Mouse (Mus musculus) urinary bladder, postnatal 25 days (tissue): ENCODE results near the gene Vcan.

Source experiments
- DNase-seq: peaks from one replicate; pipeline ENCODE4 v3.0.0; 2022; ENCODE audit warnings: low spot score

The Vcan gene

DNA sequence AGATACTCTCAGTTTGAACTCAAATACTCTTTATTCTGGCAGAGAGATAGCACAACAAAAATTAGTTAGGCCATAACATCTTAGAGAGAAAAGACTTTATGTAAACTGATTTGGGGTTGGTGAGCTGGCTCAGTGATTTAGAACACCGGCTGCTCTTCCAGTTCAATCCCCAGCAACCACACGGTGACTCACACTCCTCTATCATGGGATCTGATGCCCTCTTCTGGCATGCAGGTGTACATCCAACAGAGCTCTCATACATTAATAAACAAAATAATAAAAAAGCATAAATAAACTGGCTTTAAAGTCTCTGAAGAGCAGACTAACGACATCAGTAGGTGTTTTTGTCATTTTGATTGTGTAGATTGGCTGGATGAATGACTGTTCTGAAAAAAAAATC, 21.8 kb downstream of the Vcan start:
- DNase-seq = no peak

DNA sequence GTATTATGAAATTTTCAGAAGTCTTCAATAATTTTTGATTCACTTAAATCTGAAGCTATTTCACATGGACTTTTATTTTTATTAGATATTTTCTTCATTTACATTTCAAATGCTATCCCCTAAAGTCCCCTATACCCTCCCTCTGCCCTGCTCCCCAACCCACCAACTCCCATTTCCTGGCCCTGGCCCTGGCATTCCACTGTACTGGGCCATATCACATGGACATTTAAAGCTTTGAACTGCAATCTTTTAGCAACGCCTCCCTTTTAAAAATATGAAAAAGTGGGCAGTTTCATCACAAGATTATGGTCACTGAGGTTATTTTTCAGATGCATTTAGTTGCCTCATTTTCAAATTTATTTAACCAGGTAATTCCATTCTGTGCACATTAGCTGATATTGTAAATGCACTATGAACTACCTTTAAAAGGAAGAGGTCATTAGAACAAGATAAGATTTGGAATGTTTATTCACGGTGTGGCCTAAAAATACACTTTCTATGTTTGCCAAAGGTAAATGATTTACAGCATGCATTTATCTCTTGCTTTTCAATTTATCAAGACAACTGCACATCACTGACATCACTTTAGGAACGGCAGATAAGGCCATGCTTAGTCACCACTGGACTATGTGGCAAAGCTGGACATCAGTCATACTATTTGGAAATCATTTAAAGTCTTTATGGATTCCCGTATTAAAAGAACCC, 32.7 kb downstream of the Vcan start:
- DNase-seq = no peak

DNA sequence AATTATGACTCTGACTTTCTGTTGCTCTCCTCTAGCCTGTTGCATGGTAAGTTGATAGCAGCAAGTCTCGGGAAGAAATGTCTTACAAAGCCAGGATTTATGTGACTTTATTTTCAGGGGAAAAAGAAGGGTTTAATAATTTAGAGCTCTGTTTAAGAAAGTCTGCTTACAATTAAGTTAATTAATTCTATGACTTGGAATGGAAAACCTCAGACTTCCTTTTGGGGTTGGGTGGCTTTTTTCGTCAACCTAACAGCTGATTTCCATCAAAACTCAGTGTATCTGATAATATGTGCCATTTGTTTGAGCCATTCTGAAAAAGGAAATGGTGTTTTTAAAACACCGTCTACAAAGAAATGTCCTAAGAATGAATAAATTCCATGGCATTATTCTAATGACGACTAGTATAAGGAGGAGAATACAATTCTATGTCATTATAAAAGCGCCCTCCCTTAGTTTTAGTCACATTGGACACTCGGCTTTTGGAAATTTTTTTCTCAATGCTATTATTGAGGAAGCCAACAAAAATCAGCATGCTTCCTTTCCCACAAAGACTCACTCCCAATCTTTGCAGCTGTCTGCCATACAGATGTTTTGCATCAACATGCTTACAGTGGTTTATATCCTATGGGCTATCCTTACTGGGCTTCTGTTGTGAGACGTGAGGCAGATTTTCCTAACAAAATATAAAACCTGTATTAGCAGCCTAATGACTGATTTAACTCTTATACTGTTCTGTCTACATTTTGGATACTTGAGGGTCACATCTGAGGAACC, 34.0 kb downstream of the Vcan start:
- DNase-seq = no peak

DNA sequence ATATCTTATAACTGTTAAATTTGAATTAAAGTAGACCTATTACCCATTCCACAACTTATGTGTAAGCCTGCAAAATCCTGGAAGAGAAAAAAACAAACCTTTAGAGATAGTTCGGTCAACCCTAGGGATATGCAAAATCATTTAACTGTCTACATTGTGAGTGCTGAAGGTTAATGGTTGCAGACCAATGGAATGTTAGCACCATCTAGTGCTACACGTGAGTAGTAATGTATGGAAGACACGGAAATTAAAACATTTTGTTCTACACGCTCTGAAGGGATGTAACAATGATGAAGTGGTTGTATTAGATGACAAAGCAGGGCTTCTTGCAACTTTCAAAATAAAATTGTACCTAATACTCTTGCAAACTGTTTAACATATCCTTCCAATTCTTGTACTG, 39.9 kb downstream of the Vcan start:
- DNase-seq = no peak

DNA sequence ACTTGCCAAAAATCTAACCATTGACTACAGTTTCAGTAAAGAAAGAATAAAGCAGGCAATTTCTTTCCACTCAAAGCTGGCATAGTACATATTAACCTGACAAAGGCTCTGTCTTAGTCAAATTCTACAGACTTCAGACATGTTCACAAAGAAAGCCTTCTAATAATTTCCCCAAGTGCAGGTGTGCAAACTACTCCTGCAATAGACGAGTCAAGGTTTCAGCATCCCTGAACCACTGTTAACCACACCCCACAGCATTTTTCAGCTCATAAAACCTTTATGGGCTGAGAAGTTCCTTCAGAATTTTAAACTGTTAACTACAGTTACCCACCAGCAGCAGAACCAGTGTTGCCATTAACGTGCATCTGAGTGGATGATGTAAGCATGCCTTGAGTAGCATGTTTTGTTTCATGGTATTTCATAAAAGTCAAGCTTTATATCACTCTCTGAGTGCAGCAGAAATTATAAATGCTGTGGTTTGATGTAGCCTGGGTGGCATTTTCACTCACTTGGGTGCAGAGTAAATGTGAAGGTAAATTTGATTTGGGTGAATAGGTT, 42.2 kb downstream of the Vcan start:
- no peak for DNase-seq

DNA sequence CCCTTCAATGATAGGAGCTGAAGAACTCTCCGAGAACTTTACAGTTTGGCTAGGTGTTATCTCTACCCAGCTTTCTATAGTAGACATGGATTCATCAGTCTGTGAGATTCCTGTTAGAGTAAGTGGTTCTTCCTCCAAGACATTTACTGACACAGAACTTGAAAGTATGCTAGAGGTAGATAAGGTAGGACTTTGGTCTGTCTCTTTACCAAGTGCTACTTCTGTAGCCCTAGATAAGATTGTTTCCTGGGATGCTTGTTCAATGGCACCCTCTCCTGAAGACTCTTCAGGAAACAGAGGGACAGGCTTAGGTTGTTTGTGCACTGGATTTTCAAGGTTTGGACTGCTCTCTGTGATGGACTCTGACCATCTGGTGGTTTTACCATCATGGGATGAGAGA, 49.7 kb downstream of the Vcan start:
- no peak for DNase-seq

DNA sequence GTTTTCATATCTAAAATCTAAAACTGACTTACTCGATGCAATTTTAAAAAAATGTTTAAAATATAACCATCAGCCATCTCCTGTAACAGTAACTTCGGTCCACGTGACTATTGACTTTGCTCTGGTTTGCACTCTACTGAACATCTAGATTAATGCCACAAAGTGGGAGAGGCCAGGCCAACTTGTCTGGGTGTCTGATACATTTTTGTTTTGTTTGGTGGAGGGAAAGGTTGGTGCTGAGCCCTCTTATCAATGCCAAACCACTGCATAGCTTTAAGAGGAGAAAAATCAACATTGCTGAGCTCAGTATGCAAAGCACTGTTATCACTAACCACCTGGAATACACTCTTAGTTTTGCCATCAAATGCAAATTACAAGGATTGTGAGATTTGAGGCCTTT, 58.8 kb downstream of the Vcan start:
- no peak for DNase-seq

DNA sequence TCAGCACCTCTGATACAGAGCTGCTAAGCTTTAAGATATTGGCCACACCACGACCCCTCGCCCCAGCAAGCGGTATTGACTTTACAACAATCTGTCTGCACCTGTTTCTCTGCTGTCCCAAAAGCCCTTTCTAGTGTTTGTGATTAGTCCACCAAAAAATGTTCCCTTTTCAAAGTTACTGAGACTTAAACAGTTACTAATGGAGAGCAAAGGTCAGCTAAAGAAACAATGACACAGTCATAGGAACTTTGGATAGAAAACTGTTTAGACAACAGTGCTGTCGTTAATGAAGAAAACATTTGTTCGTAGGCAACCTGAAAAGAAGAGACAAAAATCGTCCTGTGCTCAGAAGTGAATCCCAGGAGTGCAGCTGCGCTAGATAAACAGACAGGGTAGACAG, 60.1 kb downstream of the Vcan start:
- no peak for DNase-seq

DNA sequence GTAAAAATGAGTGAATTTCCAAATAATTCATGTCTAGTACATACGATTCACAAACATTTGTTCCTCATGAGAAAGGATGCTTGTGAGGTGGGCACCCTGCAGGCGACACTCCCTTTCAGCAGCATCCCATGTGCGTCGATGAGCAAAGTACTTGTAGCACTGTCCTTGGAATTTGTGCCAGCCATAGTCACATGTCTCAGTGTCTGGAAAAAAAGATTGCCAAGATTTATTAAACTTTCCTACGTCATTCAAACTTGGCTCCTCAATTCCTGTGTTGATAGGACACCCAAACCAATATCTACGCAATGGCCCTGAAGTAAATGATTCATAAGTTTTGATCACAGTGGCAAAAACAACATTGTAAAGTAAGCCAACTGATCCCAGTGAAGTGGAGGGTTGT, 62.6 kb downstream of the Vcan start:
- DNase-seq = no peak

DNA sequence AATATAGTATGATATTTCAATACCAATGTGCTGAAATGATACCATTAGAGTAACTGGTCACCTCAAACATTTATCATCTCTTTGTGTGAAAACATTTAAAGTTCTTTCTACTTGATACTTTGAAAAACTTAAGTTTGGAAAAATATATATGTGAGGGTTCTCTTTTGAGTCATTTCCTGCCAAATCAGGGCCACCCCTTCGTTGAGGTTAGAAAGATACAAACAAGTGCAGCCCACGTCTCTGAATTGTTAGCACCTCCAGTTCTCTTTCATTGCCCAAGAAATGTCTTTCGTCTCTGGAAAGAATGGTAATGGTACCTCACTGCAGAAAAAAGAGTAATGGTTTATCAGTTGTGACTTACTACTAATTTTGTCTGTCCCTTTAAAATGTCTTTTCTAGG, 71.8 kb downstream of the Vcan start:
- no peak for DNase-seq

DNA sequence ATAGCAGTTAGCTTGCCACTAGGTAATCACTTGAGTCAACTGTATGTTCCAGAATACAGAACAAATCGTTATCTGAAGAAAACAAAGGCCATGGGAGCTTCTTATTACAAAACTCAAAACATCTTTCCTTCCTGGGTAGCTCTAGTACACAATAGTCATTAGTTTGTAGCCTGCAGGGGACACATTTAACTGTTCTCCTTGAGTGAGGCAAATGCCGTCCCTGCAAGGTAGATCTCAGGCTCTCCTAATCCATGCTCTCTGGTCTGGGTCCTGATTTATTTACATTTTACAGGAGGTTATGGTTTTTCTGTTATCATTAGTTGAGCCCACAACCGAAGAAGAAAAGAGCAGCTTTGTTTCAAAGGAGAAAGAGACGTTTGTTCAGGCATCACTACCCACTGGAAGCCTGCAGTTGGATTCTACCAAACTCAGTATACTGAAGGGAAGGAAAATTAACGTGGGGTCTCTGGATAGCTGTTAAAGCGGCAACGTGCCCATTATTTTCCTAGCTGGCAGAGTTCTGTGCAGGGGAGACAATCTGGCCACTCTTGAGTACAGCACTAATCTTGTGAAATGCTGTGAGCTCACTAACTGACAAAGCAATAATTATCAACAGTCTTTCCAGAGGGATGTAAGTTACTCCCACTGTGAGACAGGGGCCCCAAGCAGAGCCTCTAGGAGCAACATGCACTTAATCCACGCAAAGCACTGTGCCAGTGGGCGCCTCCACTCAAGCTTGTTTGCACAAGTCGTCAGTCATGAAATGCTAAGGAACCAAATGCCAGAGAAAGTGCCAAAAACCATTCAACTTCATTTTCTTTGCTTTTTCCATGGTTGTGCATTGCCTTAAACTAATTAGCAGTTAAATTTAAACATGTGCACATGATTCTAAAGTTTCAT, 73.1 kb downstream of the Vcan start:
- no peak for DNase-seq

DNA sequence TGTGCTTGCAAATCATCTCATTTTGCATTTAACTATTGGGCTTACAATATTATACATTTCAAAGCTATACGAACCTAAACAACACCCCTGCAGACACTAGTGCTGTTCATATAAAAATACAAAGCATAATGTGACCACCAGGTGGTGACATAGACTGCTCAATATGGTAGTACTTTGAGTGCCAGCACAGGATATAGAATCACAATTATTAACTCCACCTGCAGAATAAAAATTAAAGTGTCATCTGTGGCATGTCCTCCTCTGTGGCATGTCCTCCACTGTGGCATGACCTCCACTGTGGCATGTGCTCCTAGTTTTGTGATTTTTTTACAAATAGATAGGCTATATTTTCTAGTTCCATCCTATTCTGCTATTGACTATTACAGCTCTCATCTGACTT, 74.2 kb downstream of the Vcan start:
- DNase-seq = no peak

DNA sequence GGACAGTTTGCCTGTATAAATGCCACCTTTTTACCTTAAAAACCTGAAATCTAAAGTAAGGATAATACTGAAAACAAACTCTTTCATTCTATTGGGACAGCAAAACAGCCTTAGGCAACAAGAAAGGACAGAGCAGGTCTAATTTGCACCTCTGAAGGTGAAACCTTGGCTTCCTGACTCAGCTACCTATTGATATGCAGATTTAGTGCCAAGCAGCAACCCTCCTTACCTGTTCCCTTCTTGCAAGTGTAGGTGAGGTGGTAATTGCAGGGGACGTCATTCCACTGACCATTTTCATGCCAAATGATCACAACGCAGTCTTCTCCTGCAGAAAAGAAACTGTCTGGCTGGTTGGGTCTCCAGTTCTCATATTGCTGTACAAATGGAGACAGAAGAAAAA, 80.6 kb downstream of the Vcan start:
- DNase-seq = no peak

DNA sequence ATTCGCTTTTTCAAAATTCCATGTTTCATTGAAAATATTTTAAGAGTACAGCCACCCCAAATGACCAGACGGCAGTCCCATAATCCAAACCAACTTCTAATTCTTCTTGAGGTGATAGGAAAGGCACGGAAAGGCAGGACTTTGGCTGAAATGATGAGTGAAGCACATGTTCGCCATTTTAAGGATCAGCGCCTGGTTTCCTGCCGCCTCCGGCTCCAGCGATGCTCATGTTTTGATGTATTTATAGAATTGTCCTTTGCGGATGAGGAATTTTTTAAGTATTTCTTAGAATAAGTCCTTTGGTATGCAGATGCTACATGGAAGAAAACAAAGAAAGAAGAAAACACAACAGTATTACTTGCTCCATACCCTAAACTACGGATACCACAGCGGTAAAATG, 85.3 kb downstream of the Vcan start:
- no peak for DNase-seq

DNA sequence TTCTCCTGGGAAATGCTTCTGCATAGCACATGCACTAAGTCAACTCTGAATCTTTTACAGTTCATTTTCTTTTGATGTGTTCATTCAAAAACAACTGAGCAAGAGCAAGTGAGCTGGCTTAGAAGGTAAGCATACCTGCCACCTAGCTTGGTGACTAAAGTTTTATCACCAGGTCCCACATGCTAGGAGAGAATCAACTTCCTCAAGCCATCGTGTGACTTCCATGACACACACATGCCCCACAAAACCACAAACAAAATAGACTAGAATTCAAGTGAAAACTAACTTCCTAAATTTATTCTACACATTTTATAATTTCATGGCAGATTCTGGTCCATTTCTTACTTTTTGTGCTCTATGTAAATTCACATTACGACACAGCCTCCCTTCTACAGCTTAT, 89.0 kb downstream of the Vcan start:
- no peak for DNase-seq

DNA sequence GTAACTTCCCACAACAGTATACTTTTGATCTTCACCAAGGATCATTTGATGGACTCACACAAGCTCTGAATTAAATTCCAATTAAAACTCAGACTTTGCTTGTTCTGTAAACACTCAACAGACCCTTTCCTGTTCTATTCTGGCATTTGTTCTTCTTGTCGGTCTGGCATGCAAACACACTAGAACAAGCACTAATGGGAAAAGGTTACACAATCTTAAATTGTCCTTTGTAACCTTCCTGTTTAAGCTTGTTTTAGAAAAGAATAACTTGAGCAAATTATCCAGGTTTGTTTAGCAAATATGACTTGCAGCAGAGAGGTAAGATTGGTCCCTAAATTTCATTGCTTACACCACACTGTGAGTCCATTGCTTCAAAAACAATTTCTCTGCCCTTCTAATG, 89.5 kb downstream of the Vcan start:
- no peak for DNase-seq

DNA sequence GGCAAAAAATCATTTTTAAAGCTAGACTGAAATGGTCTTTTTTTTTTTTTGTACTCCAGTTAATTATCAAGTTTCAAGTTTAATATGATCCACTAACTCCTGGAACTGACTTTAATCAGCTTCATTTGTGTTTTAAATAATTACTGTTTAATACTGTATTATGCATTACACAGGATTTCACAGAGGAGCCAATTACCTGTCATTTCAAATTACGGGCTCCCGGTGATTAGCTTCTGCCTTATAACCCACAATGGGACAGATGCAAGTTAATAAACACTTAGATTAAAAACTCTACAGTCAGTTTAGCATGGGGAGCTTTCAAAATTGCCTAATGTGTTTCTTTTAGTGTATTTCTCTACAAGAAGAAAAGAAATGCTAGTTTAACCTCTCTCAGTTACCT, 96.7 kb downstream of the Vcan start:
- no peak for DNase-seq

DNA sequence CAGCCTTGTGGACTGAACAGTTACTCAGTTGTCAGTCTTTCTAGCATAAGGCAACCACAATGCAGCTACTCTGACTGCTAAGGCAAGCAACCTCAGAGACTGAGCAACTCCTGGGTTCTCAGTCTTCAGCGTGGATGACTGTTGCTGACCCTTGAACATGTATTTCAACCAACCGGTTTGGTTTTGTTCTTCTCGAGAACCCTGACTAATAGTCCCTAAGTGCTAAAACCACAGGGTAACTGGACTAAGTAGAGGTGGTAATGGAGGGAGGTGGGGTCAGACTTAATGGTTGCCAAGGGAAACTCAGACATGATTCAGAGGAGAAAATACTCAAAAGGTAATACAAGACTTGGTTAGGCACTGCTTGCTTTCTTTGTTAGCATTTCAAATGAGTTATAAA, 105.3 kb downstream of the Vcan start:
- DNase-seq = no peak

DNA sequence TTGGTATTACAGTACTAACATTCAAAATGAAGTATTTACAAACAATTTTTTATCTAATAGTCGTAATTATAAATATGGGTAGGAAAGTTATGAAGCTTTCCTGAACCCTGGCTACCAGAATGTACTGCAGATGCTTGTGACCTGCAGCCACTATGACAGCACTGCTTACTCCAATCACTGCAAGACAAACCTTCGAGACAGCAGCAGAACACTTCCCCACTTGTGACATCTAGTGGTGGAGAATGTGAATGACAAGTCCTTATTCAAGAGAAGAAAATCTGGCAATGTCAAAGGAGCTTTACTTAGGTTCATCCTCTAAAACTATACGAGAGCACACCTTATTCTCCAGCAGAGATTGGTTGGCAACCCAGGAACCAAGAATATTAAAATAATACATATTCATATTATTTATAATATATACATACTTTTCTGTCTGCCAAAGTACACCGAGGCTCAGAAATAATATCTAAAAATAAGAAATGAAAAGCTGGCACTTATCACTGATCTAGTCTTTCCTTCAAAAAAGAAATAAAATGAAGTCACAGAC, 108.1 kb downstream of the Vcan start:
- peak; percentile 5 for DNase-seq

DNA sequence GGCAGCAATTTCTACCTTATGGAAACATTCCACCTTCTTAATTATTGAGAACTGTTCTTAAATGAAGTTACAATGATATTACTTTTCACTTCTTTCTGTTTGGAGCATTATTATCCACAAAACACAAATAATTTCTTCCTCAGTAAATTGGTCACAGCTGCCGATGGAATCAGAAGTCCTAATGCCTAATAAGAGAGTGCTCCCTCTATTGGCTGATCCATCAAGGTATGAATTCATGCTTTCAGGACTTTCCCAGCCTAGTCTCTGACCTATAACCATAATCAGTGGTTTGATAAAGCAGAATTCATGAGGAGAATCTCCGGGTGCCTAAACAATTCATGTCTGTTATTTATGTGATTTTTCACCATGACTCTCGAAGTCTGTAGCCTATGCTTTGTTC, 123.2 kb downstream of the Vcan start:
- DNase-seq = no peak

DNA sequence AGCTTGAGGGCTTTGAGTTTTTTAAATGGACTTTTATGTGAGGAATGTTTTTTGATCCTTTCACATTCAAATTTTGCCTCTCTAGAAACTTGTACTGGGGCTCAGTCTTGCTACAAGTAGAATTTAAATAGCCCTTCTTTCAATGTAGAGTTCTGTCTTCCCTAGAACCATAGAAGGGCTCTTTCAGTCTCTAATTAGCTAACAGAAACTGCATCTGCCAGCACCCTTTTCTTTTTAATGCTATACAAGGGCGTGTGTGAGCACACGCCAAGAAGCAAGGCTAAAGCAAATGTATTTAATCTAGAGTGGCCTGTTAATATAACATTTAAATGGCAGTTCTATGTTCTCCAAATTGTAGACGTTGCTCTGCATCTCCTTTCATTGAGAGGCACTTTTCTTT, 134.9 kb downstream of the Vcan start:
- no peak for DNase-seq
